Mouse (Mus musculus) erythroblast, embryonic 14.5 days (primary cell): ENCODE measurements around the gene Vat1l. TPM values are rescaled to one million over a fixed set of nuclear protein-coding genes. Genes with fewer than 3 reads are reported as not detected.

ENCODE experiments used
- H3K27me3 ChIP-seq: 2 replicates; pipeline ENCODE4 v1.6.1; 2012; ENCODE audit warnings: inconsistent platforms; ENCODE audit not compliant: control insufficient read depth
- H3K36me3 ChIP-seq: 2 replicates; pipeline ENCODE4 v1.6.1; 2012; ENCODE audit warnings: mild to moderate bottlenecking, inconsistent platforms; ENCODE audit not compliant: control insufficient read depth
- H3K4me1 ChIP-seq: 2 replicates; pipeline ENCODE4 v1.6.1; 2012; ENCODE audit warnings: inconsistent platforms; ENCODE audit not compliant: control insufficient read depth
- H3K4me3 ChIP-seq: replicated peaks from 2 replicates; pipeline ENCODE3; 2012; ENCODE audit warnings: moderate library complexity, mild to moderate bottlenecking, inconsistent platforms
- H3K9me3 ChIP-seq: 2 replicates; pipeline ENCODE4 v1.6.1; 2012; ENCODE audit warnings: low read length, inconsistent platforms, mixed read lengths; ENCODE audit not compliant: control insufficient read depth
- GATA1 ChIP-seq: IDR thresholded peaks from 2 replicates; pipeline ENCODE4 v1.6.1; 2012; ENCODE audit warnings: low read length, inconsistent platforms, mixed read lengths
- TAL1 ChIP-seq: IDR thresholded peaks from 3 replicates; pipeline ENCODE4 v1.6.1; 2012; ENCODE audit warnings: low read length, inconsistent platforms, mixed read lengths
- polyA plus RNA-seq: library from polyadenylated mRNA; stranded (reverse); fragments of >175 nt; gene quantifications from 2 replicates; pipeline ENCODE4 v1.2.3, GENCODE M21; 2012

Vat1l gene
- polyA plus RNA-seq, 1 experiment = not detected

GRCm38 (mm10) chr8:114332949-114333348 is 127.5 kb downstream of the Vat1l start:
- Histone ChIP-seq H3K4me3 (no peak overlapping the region), H3K27me3 (no peaks in the 10 kb centered on the region), H3K36me3 (no peaks in the 10 kb centered on the region), H3K9me3 (peaks cover 13% of the 10 kb centered on the region), H3K4me1 (no peaks in the 10 kb centered on the region)
- no peak for TF ChIP-seq GATA1
- TF ChIP-seq TAL1 = no peak

GRCm38 (mm10) chr8:114335721-114336120 is 130.3 kb downstream of the Vat1l start:
- TF ChIP-seq GATA1 (no peak), TAL1 (no peak)
- H3K9me3 ChIP-seq = peaks cover 3% of the 10 kb centered on the region; the same call in 1 of the 2 replicates
- H3K27me3 ChIP-seq = no peaks in the 10 kb centered on the region
- H3K4me1 ChIP-seq = no peaks in the 10 kb centered on the region
- no peak overlapping the region for H3K4me3 ChIP-seq
- H3K36me3 ChIP-seq = no peaks in the 10 kb centered on the region

GRCm38 (mm10) chr8:114342276-114342675 is 136.9 kb downstream of the Vat1l start:
- no peaks in the 10 kb centered on the region for H3K4me1 ChIP-seq
- no peaks in the 10 kb centered on the region for H3K36me3 ChIP-seq
- peaks cover 14% of the 10 kb centered on the region for H3K9me3 ChIP-seq
- H3K27me3 ChIP-seq = no peaks in the 10 kb centered on the region
- H3K4me3 ChIP-seq = no peak overlapping the region
- TF ChIP-seq GATA1 (no peak), TAL1 (no peak; the same call in 2 of the 3 replicates)

DNA sequence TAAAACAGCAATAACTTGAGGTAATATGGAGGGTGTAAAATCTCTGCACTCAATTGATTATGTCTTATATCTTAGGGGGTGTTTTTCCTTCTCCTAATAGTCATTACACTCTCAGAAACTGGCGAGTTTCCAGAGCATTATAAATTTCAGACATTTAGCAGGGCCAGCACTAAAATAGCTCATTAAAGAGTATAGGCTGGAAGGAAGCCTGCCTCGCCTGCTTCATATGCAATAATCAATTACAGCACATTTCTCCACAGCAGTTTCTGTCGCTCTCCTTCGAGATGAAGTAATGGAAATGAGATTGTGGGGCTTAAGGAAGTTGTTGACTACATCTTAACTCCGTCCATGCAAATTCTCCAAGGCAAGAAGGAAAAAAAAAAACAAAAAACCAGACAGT is 139.4 kb downstream of the Vat1l start:
- no peak for TF ChIP-seq TAL1
- no peak for TF ChIP-seq GATA1
- no peak overlapping the region for H3K4me3 ChIP-seq

GRCm38 (mm10) chr8:114346045-114346444 is 140.6 kb downstream of the Vat1l start:
- no peaks in the 10 kb centered on the region for H3K36me3 ChIP-seq
- peaks cover 14% of the 10 kb centered on the region for H3K9me3 ChIP-seq
- no peak overlapping the region for H3K4me3 ChIP-seq
- no peak for TF ChIP-seq GATA1
- TF ChIP-seq TAL1 = no peak
- no peaks in the 10 kb centered on the region for H3K27me3 ChIP-seq
- no peaks in the 10 kb centered on the region for H3K4me1 ChIP-seq

More for the DNA sequence above, 139.4 kb downstream of the Vat1l start:
- no peaks in the 10 kb centered on the region for H3K27me3 ChIP-seq
- no peaks in the 10 kb centered on the region for H3K4me1 ChIP-seq
- no peaks in the 10 kb centered on the region for H3K36me3 ChIP-seq
- H3K9me3 ChIP-seq = peaks cover 14% of the 10 kb centered on the region

DNA sequence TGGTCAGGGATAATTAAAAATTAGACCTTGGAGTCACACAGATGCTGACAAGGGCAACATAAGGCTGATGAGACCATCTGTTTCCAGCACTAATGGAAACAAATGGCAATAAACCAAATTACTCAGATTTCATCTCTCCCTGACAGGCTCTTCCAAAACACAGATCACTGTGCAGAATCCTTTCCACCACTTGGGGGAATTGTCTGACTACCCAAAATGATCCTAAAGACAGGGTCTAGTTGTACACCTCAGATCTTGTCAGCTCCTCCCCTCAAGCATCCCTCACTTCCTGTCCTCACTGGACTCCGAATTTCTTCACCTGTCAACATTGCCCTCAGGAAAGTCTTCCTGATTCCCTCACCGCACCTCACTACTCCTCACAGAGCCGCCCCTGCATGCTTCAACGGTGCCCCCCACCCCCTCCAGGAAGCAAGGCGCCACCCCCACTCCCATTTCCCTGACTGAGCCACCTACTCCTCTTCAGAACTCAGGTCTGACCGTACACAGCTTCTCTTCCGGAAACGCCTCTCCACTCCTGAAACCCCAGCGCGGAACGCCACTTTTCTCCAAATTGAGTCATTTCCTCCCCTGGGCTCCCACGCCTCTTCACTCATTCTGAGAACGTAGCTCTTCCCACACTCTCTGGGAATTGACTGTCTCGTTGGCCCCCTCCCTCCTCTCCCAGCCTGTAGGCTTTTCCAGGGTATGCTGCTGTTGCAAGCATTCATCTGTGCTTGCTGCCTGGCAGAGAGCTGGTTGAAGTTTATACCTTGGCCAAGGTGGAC is 146.4 kb downstream of the Vat1l start:
- Histone ChIP-seq H3K4me1 (no peaks in the 10 kb centered on the region), H3K27me3 (no peaks in the 10 kb centered on the region), H3K4me3 (no peak overlapping the region), H3K9me3 (no peaks in the 10 kb centered on the region), H3K36me3 (no peaks in the 10 kb centered on the region)
- TF ChIP-seq TAL1 = no peak
- TF ChIP-seq GATA1 = no peak

GRCm38 (mm10) chr8:114360506-114360905 is 155.1 kb downstream of the Vat1l start:
- H3K9me3 ChIP-seq = no peaks in the 10 kb centered on the region

DNA sequence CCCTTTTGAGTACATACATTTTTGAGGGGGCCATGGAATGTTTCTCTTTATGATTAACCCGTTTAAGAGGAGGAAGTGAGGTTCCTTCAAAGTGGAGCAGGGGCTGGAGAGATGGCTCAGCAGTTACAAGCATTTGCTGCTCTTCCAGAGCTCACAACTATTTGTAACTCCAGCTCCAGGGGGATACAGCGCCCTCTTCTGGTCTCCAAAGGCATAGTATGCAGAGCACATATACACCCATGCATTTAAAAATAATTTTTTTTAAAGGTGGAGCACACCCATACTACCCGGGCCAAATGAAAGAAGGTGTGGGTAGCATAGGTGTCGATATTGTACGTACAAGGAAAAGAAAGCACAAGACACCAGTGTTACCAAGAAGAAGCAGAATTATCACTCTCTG is 157.8 kb downstream of the Vat1l start:
- H3K4me3 ChIP-seq = no peak overlapping the region
- no peaks in the 10 kb centered on the region for H3K36me3 ChIP-seq
- no peaks in the 10 kb centered on the region for H3K9me3 ChIP-seq
- no peaks in the 10 kb centered on the region for H3K27me3 ChIP-seq
- no peaks in the 10 kb centered on the region for H3K4me1 ChIP-seq
- TF ChIP-seq TAL1 (no peak), GATA1 (no peak)

More at GRCm38 (mm10) chr8:114360506-114360905, 155.1 kb downstream of the Vat1l start:
- H3K36me3 ChIP-seq = no peaks in the 10 kb centered on the region
- TF ChIP-seq GATA1 (no peak), TAL1 (no peak)
- H3K4me3 ChIP-seq = no peak overlapping the region
- no peaks in the 10 kb centered on the region for H3K27me3 ChIP-seq
- H3K4me1 ChIP-seq = no peaks in the 10 kb centered on the region

DNA sequence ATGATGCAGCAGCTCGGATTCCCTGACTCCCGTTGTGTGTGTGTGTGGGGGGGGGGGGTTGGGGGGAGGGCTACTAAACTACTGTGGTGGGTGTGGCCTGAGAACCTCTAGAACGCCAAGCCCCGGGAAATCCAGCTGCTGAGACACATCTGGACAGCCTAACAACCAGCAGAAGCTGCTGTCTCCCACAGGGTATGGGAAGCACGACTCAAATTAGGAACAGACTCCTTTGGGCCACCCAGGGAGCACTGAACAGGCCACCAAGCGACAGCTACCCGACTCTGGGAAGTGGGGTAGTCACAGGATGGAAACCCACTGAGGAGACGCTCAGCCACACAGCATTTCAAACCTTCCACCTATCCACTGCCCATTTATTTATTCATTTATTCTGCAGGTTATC is 158.2 kb downstream of the Vat1l start:
- Histone ChIP-seq H3K27me3 (no peaks in the 10 kb centered on the region), H3K4me3 (no peak overlapping the region), H3K36me3 (no peaks in the 10 kb centered on the region), H3K9me3 (no peaks in the 10 kb centered on the region), H3K4me1 (no peaks in the 10 kb centered on the region)
- TF ChIP-seq GATA1 = no peak
- TF ChIP-seq TAL1 = no peak
